Mouse (Mus musculus): ENCODE results near the gene Bend3.
A peak's percentile ranks its signal among the peaks of the same experiment; 100 is the strongest.

The Bend3 gene

DNA sequence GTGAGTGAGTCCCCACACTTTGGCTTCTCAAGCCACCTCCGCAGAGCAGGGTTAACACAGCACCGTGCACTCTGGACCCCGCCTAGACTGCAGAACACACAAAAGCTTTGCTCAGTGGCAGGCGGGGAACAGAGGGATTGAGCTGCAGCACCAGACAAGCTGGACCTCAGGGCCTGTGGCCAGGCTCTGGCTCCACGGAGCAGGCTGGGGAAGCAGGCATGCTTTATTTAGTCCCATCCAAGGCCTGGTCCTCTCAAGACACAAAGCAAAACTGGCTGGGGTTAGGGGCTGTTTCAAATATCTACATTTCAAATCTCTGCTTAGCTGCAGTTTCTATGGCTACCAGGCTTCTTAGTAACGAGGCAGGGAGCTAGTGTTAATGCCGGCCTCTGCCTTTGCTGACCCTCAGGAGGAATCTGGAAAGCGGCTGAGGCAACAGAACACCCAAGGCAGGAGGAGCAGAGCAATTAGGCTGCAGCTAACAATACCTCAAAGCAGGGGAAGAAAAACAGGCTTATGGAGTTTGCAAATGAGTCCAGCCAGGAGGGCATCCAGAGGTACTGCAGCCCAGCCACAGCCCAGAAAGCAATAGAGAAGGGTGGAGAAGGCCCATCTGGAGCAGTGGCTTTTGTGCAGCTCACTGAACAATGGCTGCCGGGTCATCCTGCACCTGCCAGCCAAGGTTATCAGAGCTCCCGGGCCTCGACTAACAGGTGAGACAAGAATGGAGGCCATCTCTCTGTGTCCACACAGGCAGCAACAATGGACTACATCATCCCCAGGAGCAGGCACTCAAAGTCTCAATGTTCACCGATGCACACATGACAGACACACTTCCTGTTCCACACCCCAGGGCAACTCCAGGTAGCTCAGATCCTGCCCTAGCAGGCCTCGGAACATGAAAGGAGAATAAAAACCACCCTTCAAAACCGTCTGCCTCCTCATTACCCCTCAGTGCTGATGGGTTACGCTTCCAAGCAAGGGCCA lies 48.9 kb downstream of the Bend3 start:
- DNase-seq (ENCODE audit: low spot score), result peak; percentile 64

DNA sequence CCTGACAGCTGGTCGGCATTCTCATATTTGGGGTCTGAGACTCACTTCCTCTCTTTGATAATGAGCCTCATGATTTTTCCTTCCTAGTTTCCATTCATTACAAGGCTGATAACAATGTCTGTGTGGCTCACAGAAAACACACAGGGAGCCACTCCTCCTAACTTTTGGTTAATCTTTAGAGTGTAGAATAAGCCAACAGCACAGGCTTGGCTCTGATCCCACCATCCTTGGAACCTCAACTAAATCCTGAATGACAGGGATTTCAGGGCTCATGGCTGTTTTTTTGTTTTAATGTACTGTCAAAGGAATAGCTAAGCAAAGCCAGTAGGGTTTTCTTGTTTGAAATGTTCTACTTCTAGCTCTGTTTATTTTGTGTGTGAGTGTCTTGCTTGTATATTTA lies 55.8 kb downstream of the Bend3 start:
- no peak for DNase-seq (ENCODE audit: low spot score)

DNA sequence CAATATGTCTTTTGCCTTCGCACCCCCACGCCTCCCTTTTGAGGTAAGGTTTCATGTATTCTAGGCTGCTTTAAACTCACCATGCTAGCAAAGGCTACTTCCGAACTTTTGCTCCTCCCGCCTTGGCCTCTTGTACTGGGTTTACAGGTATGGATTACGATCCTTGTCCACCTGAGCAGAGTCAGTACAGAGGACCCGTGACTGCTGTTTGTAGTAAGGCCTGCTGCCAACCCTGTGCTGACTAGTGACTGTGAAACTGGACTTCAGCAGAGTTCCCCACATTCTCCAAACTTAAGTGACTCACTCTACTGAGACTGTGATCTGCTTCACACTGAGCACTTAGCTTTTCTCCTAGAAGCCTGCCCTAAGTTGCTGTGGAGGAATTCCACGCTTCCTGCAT lies 59.0 kb downstream of the Bend3 start:
- no peak for DNase-seq (ENCODE audit: low spot score)

DNA sequence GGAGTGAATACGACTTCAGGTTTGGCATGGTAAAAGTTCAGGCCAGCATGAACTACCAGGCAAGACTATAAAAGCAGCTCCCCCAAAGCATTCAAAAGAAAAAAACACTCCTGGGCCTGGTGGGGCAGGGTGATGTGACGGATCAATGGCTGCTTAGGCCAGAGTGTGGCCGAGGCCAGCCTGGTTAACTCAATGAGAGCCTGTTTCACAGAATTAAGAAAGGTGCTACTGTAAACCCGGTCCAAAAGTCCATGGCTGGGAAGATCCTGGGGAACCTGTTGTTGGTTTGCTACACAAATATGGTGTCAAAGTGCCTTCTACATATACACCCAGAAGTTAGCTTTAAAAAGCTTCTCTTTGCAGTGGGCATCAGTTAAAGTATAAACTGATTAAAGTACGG lies 60.2 kb downstream of the Bend3 start:
- DNase-seq (ENCODE audit: low spot score), result no peak

DNA sequence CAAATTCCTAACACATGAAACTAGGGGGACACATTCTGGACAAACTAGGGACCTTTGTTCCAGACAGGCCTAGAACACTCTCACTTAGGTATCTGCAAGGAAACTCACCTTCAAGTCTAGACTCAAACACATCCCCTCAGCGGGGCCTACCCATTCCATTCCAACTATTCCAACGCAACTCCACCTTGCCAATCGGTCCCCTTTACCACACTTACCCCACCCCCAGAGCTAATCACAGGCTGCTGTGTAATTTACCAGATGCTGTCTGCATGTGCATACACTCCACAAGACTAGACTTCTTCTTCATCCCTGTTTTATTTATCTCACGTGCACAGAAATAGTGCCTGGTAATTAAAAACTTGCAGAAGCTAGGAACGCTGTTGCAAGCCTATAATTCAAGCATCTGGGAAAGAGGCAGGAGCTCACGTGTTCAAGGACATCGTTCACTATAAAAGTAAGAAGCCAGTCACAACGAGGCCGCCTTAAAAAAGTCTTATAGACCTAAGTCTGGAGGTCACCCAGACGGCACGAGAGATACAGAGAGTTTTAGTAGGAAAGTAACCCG lies 61.2 kb downstream of the Bend3 start:
- DNase-seq (ENCODE audit: low spot score), result no peak

DNA sequence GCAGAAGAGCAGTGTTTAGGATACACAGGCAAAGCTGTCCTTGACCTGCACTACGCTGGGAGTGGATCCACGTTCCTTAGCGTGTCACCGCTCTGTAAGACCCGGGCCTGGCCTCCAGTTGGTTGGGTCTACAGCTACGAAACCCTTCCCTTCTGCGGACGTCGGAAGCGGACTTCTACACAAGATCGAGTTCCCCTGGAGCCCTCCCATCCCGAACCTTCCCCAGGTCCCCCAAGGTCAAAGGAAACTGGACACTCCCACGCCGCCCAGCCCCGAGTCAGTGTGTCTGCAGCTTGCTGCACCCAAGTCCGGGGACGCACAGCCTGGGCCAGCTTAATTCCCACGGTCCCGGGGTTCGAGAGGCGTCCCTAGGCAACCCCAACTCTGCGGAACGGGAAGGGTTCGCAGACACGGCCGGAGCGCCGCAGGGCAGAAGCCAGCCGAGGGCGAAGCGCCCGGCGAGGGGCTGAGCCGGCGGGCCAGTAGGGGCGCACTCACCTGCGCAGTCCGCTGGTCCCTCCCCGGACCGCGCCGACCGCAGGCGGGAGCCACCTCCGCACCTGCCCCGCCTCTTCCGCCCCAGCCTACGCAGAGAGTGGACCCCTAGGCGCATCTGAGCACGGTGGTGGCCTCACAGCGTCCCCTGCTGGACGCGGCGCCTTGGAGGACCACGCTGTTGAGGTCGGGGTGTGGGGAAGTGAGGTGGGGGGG lies 62.0 kb downstream of the Bend3 start, which contains the start of gene 1700021F05Rik:
Gene 1700021F05Rik (minus strand): TSS at position 553 of the 711 bp plus-strand sequence.
- peak; percentile 94 for DNase-seq (ENCODE audit: low spot score)

DNA sequence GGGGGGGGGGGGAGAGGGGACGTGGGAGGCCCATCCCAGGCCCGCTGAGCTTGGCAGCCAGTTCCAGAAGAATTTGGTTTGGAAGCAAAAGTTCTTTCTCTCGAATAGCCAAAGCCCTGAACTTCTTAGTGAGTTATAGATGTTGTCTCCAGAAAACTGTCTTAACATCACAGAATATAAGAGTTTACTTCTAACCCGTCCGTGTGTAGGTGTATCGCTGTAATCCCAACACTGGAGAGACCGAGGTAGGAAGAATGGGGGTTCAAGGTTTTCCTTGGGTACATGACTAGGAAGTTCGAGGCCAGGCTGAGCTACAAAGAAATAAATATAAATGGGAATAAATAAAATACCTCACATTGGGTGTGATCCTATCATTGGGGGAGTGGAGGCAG lies 62.5 kb downstream of the Bend3 start:
- no peak for DNase-seq (ENCODE audit: low spot score)

DNA sequence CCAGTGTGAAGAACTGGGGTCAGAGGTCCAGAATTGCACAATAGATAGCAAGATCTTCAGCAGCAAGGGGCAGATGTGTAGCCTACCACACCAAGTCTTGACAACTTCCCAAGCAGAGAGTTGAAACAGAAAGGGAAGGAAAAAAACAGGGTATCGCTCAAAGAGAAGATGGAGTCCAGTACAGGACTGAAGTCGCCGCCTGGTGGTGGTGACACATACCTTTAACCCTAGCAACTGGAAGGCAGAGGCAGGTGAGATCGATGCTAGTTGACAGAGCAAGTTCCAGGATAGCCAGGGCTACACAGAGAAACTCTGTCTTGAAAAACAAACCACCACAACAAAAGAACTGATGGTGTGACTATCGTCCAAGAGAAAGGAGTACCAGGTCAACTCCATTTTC lies 70.8 kb downstream of the Bend3 start:
- DNase-seq (ENCODE audit: low spot score), result peak; percentile 28

DNA sequence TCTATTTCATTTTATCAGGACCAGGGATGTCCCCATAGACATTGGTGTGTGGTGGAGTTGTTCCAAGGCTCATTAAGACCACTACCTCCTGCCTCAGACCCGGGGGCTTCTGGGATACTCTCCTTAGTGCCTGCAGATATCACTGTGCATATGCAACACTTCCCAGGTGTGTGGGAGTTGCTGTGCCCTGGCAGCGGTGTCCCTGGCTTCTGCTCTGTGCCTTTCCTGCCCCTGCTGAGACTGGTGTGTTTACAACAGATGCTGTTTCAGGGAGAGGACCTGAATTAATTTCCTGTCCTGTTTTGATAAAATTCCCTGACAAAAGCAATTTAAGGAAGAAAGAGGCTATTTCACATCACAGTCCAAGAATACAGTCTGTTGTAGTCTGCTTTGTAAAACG lies 72.3 kb downstream of the Bend3 start:
- DNase-seq (ENCODE audit: low spot score), result no peak

DNA sequence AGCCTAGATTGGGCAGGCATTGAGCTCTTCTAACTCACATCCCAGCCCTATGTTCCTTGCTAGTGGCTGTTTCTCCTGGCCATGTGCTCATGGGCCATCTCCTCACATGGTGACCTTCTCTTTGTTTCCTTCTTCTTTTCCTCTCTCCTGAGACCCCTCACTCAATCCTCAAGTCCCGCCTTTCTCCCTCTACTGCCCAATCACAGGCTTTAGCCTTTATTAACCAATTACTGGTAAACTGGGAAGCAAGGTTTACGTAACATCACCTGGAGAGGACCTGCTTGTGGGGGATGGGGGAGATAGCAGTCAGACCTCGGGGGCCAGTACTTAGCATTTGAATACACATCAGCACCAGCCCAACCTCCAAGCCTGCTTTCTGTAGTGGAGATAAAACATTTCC lies 72.8 kb downstream of the Bend3 start:
- no peak for DNase-seq (ENCODE audit: low spot score)

DNA sequence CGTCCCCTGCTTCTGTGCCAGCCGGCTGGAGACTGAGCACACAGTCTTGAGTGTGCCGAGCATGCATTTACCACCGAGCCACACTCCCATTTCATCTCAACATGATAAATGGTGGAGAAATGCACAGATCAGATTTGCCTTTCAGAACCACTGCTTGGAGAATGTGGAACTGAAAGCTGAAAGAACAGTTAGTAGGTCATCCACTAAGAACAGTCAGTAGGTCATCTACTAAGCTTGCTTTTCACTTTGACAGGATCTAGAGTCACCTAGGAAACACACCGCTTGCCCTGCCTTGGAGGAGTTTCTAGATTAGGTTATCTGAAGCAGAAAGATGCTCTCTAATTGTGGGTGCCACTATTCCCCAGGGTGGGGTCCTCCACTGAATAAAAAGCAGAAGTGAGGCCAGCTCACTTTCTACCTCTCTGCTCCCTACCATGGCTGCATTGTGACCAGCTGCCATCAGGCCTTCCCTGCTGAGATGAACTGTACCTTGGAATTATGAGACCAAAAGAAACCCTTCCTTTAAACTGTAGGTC lies 79.1 kb downstream of the Bend3 start:
- DNase-seq (ENCODE audit: low spot score), result no peak

DNA sequence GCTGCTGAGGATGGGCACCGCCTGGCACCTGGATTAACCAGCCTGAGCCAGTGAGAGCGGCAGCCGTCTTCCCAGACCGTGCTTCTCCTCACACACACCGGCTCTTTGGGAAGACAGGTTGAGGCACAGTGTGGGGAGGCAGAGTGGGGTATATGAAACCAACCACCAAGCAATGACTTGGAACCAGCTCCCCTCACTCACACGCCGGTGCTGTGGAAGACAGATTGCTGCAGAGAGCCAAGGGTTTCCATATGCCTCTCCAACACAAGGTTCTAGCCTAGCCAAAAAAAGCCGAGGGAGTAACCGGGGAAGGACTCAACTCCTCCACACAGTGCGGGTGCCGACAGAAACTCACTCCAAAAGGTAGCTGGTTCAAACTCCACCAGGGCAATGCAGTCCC lies 80.7 kb downstream of the Bend3 start:
- no peak for DNase-seq (ENCODE audit: low spot score)

DNA sequence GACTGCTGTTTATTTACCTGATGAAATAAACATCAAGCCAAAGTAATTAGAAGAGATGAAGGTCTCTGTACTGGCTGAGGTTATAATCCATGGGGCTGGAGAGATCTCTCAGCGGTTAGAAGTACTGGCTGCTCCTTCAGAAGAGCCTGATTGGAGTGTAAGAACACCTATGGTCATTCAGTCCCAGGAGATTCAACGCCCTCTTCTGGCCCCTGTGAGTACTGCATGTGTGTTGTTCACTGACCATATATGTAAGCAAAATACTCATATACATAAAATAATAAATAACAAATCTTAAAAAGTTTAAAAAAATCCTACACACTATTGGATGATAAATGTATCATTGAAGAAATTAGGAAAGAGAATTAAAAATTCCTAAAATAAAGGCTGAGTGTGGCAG lies 82.1 kb downstream of the Bend3 start:
- no peak for DNase-seq (ENCODE audit: low spot score)

DNA sequence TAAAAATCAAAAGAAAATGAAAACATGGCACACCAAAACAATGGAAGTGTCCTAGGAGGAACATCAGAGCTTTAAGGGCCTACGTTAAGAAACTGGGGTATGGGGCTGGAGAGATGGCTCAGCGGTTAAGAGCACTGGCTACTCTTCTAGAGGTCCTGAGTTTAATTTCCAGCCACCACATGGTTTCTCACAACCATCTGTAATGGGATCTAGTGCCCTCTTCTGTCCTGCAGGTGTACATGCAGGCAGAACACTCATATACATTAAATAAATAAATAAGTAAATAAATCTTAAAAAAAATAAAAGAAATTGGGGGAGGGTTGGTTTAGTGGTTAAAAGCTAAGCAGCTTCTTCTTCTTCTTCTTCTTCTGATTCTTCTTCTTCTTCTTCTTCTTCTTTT lies 82.7 kb downstream of the Bend3 start:
- no peak for DNase-seq (ENCODE audit: low spot score)
